Mouse (Mus musculus): ENCODE measurements around the gene Gm826. TPM values are rescaled to one million over a fixed set of nuclear protein-coding genes. Genes with fewer than 3 reads are reported as not detected.

Gm826 gene
- polyA plus RNA-seq, 1 experiment from 2014 or later, result not detected

GRCm38 (mm10) chr2:160368422-160369357, 34.7 kb upstream of the Gm826 start:
- Histone ChIP-seq H3K4me3 (ENCODE audit: low read depth, low read length) (peak overlapping the region; percentile 10), H3K27me3 (ENCODE audit: control insufficient read depth, insufficient read depth, low read length) (peaks cover 24% of the 10 kb centered on the region; the same call in 1 of the 2 replicates), H3K4me1 (replicated peaks; ENCODE audit: control insufficient read depth, insufficient read depth) (no peaks in the 10 kb centered on the region), H3K9me3 (ENCODE audit: control insufficient read depth, low read length) (no peaks in the 10 kb centered on the region), H3K27ac (replicated peaks) (no peak overlapping the region), H3K9ac (ENCODE audit: low read length) (no peak overlapping the region), H3K36me3 (ENCODE audit: control insufficient read depth, insufficient read depth, low read length) (no peaks in the 10 kb centered on the region), H3K4me2 (replicated peaks; ENCODE audit: low read depth) (peak overlapping the region; percentile 36)
- TF ChIP-seq CTCF (IDR thresholded peaks at IDR 0.05; ENCODE audit: low read depth) (no peak), EP300 (optimal IDR thresholded peaks at IDR 0.05) (no peak)
- ATAC-seq (ENCODE audit: low FRiP score, low TSS enrichment) (no peak), DNase-seq (ENCODE audit: low spot score) (no peak)
- 2% methylated on average over 52 of the region's 52 CpGs for WGBS

- under 1% methylated on average over 44 of the region's 45 CpGs for WGBS
- H3K27ac ChIP-seq (replicated peaks), result peak overlapping the region; percentile 81
- H3K9ac ChIP-seq (ENCODE audit: low read length), result peak overlapping the region; percentile 53
- H3K36me3 ChIP-seq (ENCODE audit: control insufficient read depth, insufficient read depth, low read length), result no peaks in the 10 kb centered on the region
- ATAC-seq (ENCODE audit: low FRiP score, low TSS enrichment), result peak; percentile 65
- no peak for TF ChIP-seq EP300 (optimal IDR thresholded peaks at IDR 0.05)
- TF ChIP-seq CTCF (IDR thresholded peaks at IDR 0.05; ENCODE audit: low read depth), result peak; percentile 98
- DNase-seq (ENCODE audit: low spot score), result peak; percentile 90
- H3K4me3 ChIP-seq (ENCODE audit: low read depth, low read length), result peak overlapping the region; percentile 60
- H3K27me3 ChIP-seq (ENCODE audit: control insufficient read depth, insufficient read depth, low read length), result peaks cover 29% of the 10 kb centered on the region; the same call in 1 of the 2 replicates
- H3K4me2 ChIP-seq (replicated peaks; ENCODE audit: low read depth), result peak overlapping the region; percentile 82
- H3K4me1 ChIP-seq (replicated peaks; ENCODE audit: control insufficient read depth, insufficient read depth), result no peaks in the 10 kb centered on the region
- no peaks in the 10 kb centered on the region for H3K9me3 ChIP-seq (ENCODE audit: control insufficient read depth, low read length)
Observed at GRCm38 (mm10) chr2:160367448-160368208, 33.7 kb upstream of the Gm826 start.

- ATAC-seq (ENCODE audit: low FRiP score, low TSS enrichment) (peak; percentile 90), DNase-seq (ENCODE audit: low spot score) (peak; percentile 88)
- Histone ChIP-seq H3K36me3 (ENCODE audit: control insufficient read depth, insufficient read depth, low read length) (no peaks in the 10 kb centered on the region), H3K4me2 (replicated peaks; ENCODE audit: low read depth) (peak within 1 kb of the TSS; percentile 82), H3K9me3 (ENCODE audit: control insufficient read depth, low read length) (no peaks in the 10 kb centered on the region), H3K9ac (ENCODE audit: low read length) (peak within 1 kb of the TSS; percentile 59), H3K4me1 (replicated peaks; ENCODE audit: control insufficient read depth, insufficient read depth) (no peaks in the 10 kb centered on the region), H3K4me3 (ENCODE audit: low read depth, low read length) (peak within 1 kb of the TSS; percentile 60), H3K27me3 (ENCODE audit: control insufficient read depth, insufficient read depth, low read length) (peaks cover 36% of the 10 kb centered on the region; the same call in 1 of the 2 replicates), H3K27ac (replicated peaks) (peak within 1 kb of the TSS; percentile 81)
- under 1% methylated on average over 33 of the region's 37 CpGs for WGBS
- TF ChIP-seq EP300 (optimal IDR thresholded peaks at IDR 0.05), result no peak
- TF ChIP-seq CTCF (IDR thresholded peaks at IDR 0.05; ENCODE audit: low read depth), result no peak
Observed at GRCm38 (mm10) chr2:160366980-160367338, 33.0 kb upstream of the Gm826 start, which contains the start of gene Mafb. Gene Mafb (minus strand): TSS chr2:160367065.

GRCm38 (mm10) chr2:160366111-160366979, 32.4 kb upstream of the Gm826 start:
- Histone ChIP-seq H3K4me2 (replicated peaks; ENCODE audit: low read depth) (peak overlapping the region; percentile 82), H3K36me3 (ENCODE audit: control insufficient read depth, insufficient read depth, low read length) (no peaks in the 10 kb centered on the region), H3K27ac (replicated peaks) (peak overlapping the region; percentile 81), H3K9ac (ENCODE audit: low read length) (peak overlapping the region; percentile 59), H3K4me3 (ENCODE audit: low read depth, low read length) (peak overlapping the region; percentile 60), H3K27me3 (ENCODE audit: control insufficient read depth, insufficient read depth, low read length) (peaks cover 39% of the 10 kb centered on the region; the same call in 1 of the 2 replicates), H3K9me3 (ENCODE audit: control insufficient read depth, low read length) (no peaks in the 10 kb centered on the region), H3K4me1 (replicated peaks; ENCODE audit: control insufficient read depth, insufficient read depth) (no peaks in the 10 kb centered on the region)
- TF ChIP-seq EP300 (optimal IDR thresholded peaks at IDR 0.05) (no peak), CTCF (IDR thresholded peaks at IDR 0.05; ENCODE audit: low read depth) (no peak)
- DNase-seq (ENCODE audit: low spot score), result peak; percentile 20
- ATAC-seq (ENCODE audit: low FRiP score, low TSS enrichment), result 0 out of 2 replicates have a peak, but pooled peaks have one; percentile 7
- WGBS, result under 1% methylated on average over 89 of the region's 95 CpGs
